ENCODE assay signal across 8 mouse cellular contexts in genomic region chr8:88376836-88377582, GRCm38 (mm10). TPM values are rescaled to one million over a fixed set of nuclear protein-coding genes. Genes with fewer than 3 reads are reported as not detected.
A peak's percentile ranks its signal among the peaks of the same experiment; 100 is the strongest.
DNase-seq lines count a peak whose midpoint lies in the region; ATAC-seq and TF ChIP-seq lines count a peak whose summit lies in the region.

No protein-coding gene starts in this region.

- POLR2A ChIA-PET in Patski (lab: Charles Lee): no interaction called here

- 15% methylated on average over 19 of the region's 19 CpGs for whole genome bisulfite sequencing in kidney, adult 2 months
- WGBS in limb, embryonic 14.5 days: 29% methylated on average over 19 of the region's 19 CpGs

- H3K36me3 ChIP-seq in kidney, adult 2 months (ENCODE audit: control insufficient read depth, insufficient read depth, low read length): no peaks in the 10 kb centered on the region
- H3K36me3 ChIP-seq in limb, embryonic 14.5 days (ENCODE audit: control insufficient read depth, insufficient read depth, low read length): no peaks in the 10 kb centered on the region

- no peak for TF ChIP-seq POLR2A in kidney, adult 2 months (IDR thresholded peaks at IDR 0.05; ENCODE audit: low read depth, low read length)
- no peak for TF ChIP-seq POLR2A in limb, embryonic 14.5 days (IDR thresholded peaks at IDR 0.05; ENCODE audit: borderline replicate concordance, extremely low read depth, insufficient read depth, insufficient read length)

- no peak for TF ChIP-seq CTCF in Patski (IDR thresholded peaks at IDR 0.05)
- no peak for TF ChIP-seq CTCF in kidney, adult 2 months (conservative IDR thresholded peaks at IDR 0.05; ENCODE audit: insufficient read depth, insufficient read length, low read depth, low read length)

- H3K9ac ChIP-seq in limb, embryonic 14.5 days (ENCODE audit: low read depth, low read length, severe bottlenecking): no peak overlapping the region

- ATAC-seq in Patski: no peak
- peak; percentile 44 for ATAC-seq in limb, embryonic 14.5 days (ENCODE audit: low FRiP score, low read depth)
- no peak for ATAC-seq in inflammation-experienced regulatory T-cells, adult 6 months

- H3K4me2 ChIP-seq in limb, embryonic 14.5 days (replicated peaks; ENCODE audit: low read depth, low read length, severe bottlenecking): no peak overlapping the region

- H3K9me3 ChIP-seq in limb, embryonic 14.5 days (ENCODE audit: control insufficient read depth, low read length): no peaks in the 10 kb centered on the region

- in situ Hi-C loops in Patski (cut with MboI; ENCODE audit: low pct_unique_long_range_greater_than_20kb): no loop called here

- intact Hi-C loops in heart, postnatal 25 days (cut with DNase I): no loop called here

- no peak overlapping the region for H3K4me3 ChIP-seq in kidney, adult 2 months (ENCODE audit: insufficient read depth, low read depth, low read length)
- no peak overlapping the region for H3K4me3 ChIP-seq in limb, embryonic 14.5 days (replicated peaks; ENCODE audit: low read length)

- H3K27me3 ChIP-seq in Patski: peaks cover 46% of the 10 kb centered on the region
- no peaks in the 10 kb centered on the region for H3K27me3 ChIP-seq in kidney, adult 2 months (replicated peaks; ENCODE audit: control insufficient read depth, insufficient read depth, low read length)
- H3K27me3 ChIP-seq in limb, embryonic 14.5 days (ENCODE audit: control insufficient read depth, insufficient read depth, low read length): no peaks in the 10 kb centered on the region

- peak; percentile 90 for DNase-seq in heart, adult 11 months
- no peak for DNase-seq in heart, postnatal 25 days (ENCODE audit: low spot score)
- DNase-seq in Patski (ENCODE audit: low read depth, low spot score): peak; percentile 4
- peak; percentile 65 to 78 for DNase-seq in cerebellum, postnatal 14 days
- DNase-seq in kidney, adult 2 months: peak; percentile 44
- DNase-seq in limb, embryonic 14.5 days (ENCODE audit: low spot score): peak; percentile 76
- peak; percentile 48 for DNase-seq in thymus, postnatal 0 days (ENCODE audit: low spot score)

- no peak overlapping the region for H3K27ac ChIP-seq in kidney, adult 2 months (ENCODE audit: insufficient read depth, low read depth, low read length)
- H3K27ac ChIP-seq in limb, embryonic 14.5 days (replicated peaks; ENCODE audit: low read depth, low read length): no peak overlapping the region

- H3K4me1 ChIP-seq in kidney, adult 2 months (ENCODE audit: control insufficient read depth, insufficient read depth, low read length): no peaks in the 10 kb centered on the region
- peaks cover 11% of the 10 kb centered on the region for H3K4me1 ChIP-seq in limb, embryonic 14.5 days (ENCODE audit: control insufficient read depth, insufficient read depth, low read length)

- CTCF ChIA-PET in Patski (lab: Charles Lee): no interaction called here

RNA-seq across cellular contexts. Expression of gene Brd7, which starts 15.0 kb away (rescaled TPM):
- 10 to 100 TPM; 83.5 to 88.0 TPM for total RNA-seq in heart, postnatal 25 days (2021)
- 84.6 TPM for polyA plus RNA-seq in Patski (2021)
- polyA plus RNA-seq in kidney, adult 2 months (2012; rRNA removed): 23.9 and 25.6 TPM in 2 replicates
- polyA plus RNA-seq in limb, embryonic 14.5 days (2012; rRNA removed): 51.2 and 73.6 TPM in 2 replicates
- 77.7 and 81.9 TPM in 2 replicates for polyA plus RNA-seq in limb, embryonic 14.5 days (2014; fragmentation: Nextera tagmentation; extraction: Ambion mirVana)
- polyA plus RNA-seq in thymus, postnatal 0 days (2015; fragmentation: Nextera tagmentation; extraction: Ambion mirVana): 89.9 and 95.7 TPM in 2 replicates
- polyA plus RNA-seq in inflammation-experienced regulatory T-cells, adult 6 months (2017; shearing (Covaris generic)): 10 to 100 TPM; 63.8 to 67.0 (median 64.7) TPM
